Mouse (Mus musculus) E14TG2a.4 (cell line): Measurements from ENCODE around the gene Tet1.

ENCODE experiments used
- CTCF ChIP-seq: conservative IDR thresholded peaks from 2 replicates; pipeline ENCODE4 v1.5.1; 2014; ENCODE audit warnings: low read length
- NANOG ChIP-seq: IDR thresholded peaks from 2 replicates; pipeline ENCODE4 v1.6.1; 2014; ENCODE audit warnings: borderline replicate concordance, low read length, mixed read lengths

DNA sequence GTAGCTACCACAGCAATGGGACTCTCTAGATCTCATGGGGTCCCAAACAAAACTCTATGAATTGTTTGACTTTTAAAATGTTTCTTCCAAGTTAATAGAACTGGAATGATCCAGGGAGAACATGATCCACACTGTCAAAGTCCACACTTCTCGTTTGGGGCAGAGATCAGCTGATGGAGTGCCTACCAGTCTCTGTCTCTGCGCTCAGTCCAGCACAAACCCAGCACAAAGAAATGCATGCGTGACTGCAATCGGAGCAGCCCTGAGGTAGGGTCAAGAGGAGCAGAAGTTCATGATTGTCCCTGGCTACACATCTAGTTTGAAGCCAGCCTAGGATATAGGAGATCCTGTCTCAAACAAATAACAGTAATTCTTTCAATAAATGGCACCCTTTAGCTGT lies 85.4 kb downstream of the Tet1 start:
- TF ChIP-seq CTCF (no peak), NANOG (no peak)
